Mouse (Mus musculus): Measurements from ENCODE around the gene Echs1.
"Not testable (repeated sequence)": the region's sequence is repeated elsewhere in the genome, so short reads cannot be mapped to it uniquely, and the experiment has no call there.

Echs1 gene

DNA sequence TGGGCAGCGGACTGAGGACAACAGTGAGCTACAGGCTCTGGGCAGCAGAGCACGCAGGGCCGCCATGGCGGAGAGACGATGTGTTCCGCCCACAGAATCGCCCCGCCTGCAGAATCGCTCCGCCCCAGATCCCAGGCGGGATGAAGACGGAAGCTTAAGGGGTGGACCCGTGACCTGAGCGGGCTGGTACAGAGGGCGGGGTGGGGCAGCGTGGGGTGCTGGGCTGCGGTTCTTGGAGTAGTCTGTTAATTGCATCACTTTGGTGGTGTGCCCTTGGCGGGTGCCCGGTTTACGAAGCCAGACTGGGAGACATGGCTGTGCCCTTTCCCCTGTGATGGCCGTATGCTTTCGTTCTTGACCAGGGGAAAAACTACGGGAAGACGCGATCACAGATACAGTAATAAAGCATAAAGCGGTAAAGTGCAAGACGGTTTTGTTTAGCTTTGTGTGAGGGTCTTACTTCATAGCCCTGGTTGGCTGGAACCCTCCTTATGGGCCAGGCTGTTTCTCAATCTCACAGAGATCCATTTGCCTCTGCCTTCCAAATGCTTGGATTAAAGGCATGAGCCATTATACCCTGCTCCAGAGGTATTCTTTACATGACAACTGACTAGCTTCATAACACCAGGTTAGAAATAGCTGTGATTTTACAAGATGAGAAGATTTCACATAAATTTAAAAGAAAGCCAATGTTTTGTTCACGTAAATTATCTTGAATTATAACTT, at the start of gene Echs1:
Gene Echs1, minus strand, starts transcription at position 148 of the 726 bp plus-strand sequence.
- peak; percentile 78 for DNase-seq

DNA sequence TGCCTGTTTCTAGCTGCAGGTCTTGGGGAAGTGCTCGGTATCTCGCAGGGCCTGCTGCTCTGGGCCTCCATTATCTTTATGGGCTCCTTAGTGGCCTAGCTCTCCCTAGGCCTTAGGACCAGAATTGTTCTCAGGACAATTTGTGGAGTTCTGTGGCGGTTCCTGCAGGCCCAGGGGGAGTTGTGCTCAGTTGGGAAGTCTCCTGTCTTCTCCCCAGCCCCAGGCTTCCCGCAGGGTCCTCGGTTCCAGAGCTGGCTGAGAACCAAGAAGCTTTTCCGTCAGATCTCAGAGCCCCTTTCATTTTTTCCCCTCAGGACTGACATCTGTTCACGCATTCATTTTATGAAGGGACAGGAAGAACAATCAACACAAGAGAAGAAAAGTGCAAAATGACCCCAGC, 48.4 kb upstream of the Echs1 start, which contains the start of gene Olfr522:
Gene Olfr522, minus strand, starts transcription at position 101 of the 400 bp plus-strand sequence.
- DNase-seq, result no peak

DNA sequence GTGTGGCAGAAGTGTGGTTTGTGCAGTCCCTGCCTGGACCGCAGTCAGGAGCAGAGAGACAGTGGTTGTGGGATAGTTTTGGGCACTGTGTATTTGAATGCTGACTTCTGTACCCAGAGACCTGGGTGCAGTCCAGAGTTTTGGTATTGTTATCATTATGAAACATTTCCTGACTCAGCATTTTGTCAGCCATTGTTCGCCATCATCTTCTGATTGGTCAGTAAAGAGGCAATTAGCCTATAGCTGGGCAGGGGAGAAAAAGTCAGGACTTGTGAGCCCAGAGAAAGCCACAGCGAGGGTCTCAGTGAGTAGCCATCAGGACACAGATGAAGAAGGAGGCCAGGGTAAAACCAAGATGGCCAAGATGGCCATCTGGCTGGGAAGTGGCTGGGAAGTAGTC, 44.1 kb upstream of the Echs1 start:
- no peak for DNase-seq

DNA sequence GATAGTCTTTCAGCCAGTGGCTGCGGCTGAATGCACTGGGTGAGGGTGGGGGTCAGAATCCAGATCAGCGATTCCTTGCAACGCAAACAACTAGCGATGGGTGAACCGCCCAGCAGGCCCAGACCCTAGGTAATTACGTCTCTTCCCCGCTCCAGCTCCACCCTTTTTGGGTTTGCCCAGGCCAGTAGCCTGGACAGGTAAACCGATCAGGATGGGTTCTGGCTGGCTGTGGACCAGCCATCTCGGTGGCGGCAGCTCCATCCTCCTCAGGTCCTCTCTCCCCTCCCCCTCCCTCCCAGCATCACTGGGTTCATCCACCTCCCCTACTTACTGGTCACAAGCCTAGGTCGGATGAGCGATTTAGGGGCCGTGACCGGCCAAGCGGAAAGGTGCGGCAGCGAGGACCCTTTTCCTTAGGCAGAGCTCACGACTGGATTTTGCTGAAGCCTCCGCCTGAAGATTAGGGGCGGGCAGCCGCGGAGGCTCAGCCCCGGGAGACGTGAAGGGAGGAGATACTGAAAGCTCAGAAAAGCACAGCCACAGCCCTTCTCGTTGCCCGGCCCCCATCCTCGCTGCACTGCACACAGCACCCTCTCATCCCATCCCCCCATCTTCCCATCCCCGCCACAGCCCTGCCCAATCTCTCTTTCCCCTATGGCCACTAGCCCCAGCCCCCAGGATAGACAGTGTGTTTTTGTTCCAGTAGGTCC, 38.1 kb upstream of the Echs1 start, which contains the start of gene Sprn:
Gene Sprn, minus strand, starts transcription at position 660 of the 710 bp plus-strand sequence.
- peak; percentile 72 for DNase-seq

DNA sequence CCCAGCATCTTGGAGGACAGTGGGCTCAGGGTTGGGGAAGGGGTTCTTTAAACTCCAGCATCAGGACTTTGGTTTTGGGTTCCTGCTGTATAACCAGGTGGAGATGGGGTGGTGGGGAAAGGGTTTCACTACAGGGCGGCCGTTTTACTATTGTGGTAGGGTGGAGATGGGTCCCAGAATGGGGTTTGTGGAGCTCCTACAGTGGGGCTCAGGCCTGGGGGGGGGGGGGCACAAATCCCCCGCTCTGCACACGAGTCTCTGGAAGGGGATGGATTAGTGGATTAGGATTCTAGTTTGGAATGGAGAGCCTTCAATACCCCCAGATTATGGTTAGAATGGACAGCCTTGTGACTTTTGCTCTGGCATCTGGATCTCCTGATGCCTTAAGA, 37.5 kb upstream of the Echs1 start:
- no peak for DNase-seq

DNA sequence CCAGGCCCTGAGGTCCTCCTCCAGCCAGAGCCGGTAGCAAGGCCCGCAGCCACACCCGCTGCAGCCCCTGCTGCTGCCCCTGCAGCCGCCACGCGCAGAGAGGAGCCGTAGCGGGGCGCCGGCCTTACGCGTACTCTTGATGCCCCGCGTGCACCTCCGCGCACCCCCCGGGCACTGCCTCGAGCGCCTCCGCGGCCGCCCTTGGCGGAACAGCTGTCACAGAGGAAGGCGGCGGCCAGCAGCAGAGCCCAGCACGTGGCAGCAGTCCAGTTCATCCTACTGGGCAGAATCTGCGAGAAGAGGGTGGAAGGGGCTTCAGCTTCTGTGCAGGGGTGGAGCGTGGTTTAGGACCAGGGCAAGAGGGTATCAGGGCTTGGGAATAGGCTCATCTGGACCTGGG, 37.1 kb upstream of the Echs1 start:
- peak; percentile 60 for DNase-seq

DNA sequence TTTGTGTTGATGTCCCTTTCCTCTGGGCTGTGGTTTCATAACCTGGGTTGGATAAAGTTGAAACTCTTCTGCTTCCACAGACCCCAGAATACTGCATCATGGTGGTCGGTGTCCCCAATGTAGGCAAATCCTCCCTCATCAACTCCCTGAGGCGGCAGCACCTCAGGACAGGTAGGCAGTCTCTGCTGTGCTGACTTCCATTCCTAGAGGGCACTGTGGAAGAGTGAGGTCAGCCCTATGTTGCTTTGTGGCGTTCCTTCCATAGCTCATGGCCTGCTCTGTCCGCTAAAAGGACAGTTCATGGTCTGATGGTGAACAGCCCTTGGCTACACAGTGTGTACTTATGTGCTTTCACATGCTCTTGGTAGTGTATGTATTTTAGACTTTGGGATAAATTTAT, 28.3 kb upstream of the Echs1 start:
- DNase-seq, result no peak

DNA sequence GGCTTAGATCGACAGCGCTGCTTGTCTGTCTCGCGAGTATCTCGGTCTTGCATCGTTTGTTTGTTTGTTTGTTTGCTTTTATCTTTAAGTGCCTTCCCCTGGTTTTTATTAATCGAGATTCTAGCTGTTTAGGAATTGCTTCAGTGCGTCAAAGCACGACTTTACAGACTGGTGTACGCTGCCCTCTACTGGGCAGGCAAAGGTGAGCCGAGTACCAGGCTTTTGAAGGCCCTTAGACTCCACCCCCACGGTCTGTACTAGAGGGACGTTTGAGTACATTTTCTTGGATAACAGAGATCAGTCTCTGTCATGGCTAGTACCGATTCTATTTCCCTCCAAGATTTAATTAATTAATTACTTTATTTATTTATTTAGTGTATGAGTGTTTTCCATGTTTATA, 25.1 kb upstream of the Echs1 start:
- DNase-seq, result peak; percentile 29

DNA sequence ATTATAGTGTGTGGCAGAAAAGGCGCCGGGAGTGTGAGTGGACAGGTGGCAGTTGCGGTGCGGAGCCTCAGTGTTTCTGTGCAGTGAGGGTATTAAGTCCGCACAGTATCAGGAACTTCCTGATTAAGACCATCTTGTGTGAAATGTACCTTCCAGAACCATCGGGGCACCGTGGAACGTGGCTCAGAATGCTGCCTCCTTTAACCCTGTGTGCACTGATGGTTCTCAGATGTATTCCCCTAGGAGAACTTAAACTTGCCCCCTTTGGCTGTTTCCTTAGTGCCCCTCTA, 21.7 kb upstream of the Echs1 start:
- no peak for DNase-seq

DNA sequence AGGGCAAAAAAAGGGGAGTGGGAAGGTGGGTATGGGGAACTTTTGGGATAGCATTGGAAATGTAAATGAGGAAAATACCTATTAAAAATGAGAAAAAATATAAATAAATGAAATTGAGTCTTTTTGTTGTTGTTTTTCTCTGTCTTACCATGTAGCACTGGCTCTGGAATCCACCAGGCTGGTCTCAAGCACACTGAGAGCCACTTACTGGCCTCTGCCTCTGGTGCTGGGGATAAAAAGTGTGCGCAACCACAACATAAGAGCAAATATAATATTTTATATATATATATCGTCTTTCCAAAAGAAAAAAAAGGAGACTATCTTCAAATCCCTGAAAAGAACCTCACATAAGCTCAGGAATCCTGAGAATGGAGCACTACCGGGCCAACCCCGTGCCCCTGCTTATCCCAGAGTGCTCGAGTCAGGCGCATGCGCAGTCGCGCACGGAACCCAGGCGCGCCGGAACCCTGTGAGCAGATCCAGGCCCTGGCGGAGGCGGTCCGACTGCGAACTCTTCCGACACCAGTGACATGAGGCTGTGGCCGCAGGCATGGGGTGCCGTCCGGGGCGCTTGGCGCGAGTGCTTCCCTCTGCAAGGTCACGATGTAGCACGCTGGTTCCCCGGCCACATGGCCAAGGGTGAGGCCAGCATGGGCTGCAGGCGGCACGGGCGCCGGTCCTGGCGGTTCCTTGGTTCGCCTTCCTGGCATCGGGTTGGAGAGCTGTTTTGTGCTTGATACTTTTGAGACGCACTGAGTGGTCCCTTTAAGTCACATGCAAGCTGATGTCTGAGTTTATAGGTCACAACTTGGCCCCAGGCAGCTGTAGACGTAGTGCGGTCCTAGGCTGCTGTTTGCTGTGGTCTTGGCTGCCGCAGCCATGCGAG, 21.1 kb upstream of the Echs1 start, which contains the start of gene Mtg1:
Gene Mtg1, plus strand, starts transcription at position 430 of the 886 bp plus-strand sequence.
- DNase-seq, result peak; percentile 99

DNA sequence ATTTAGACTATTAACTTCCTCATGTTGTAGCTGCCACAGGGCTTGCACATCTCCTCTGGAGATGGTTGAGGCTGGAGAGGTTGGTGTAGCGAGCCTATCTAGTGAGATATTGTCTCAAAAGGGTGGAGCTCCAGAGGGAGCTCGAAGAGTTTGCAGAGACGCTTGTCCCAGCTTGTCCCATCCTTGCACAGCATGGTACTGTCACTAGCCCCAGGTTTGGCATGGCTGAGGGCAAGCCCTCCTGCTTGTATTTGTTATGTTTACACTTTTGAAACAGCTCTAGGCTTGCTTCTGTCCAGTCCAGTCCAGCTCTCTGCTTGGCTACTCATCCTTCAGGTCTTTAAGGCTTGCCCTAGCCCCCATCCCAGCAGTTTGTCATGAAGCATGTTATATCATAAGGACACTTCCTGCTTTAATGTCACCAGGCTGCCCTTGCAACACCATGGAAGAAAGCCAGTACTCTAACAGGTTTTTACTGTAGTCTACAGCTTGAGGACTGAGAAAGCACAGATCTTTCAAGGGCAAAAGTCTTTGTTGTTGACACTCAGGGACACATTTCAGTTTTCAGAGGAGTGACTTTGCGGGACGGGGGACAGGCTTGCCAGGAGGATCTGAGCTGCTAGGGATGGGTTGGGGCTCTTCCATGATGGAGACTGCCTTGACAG, 19.0 kb upstream of the Echs1 start:
- DNase-seq, result no peak

DNA sequence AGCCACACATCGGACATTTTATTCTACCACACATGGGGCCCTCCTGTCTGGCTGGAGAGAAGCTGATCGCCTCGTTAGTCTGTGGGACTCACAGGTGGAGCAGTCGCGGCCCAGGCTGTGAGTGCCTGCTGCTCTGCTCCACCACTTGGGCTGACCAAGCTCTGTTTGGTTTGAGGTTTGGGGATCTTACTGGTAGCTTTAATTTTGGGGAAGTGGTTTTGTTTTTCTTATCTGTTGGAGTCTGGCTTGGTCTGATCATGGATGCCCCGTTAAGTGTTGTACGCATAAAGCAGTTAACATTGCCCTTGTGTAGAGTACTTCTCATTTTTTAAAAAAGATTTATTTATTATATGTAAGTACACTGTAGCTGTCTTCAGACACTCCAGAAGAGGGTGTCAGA, 17.8 kb upstream of the Echs1 start:
- DNase-seq, result not testable (repeated sequence)

DNA sequence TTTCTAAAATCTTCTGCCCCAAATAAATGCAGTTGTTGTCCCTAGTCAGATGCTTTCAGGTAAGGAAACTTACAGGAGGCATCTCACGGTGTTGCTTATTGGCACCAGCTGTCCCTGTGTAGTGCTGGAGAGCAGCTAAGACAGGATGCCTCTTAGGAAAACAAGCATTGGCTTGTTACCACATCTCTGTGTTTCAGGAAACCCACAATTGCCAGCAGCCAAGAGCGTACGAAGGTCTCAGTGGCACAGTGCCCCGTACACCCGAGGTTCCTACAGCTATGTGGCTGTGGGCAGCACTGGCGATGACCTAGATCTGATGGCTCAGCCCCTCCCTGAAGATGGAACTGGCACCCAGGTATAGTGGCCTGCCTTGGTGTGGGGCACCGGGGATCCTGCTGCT, 15.9 kb upstream of the Echs1 start:
- not testable (repeated sequence) for DNase-seq

DNA sequence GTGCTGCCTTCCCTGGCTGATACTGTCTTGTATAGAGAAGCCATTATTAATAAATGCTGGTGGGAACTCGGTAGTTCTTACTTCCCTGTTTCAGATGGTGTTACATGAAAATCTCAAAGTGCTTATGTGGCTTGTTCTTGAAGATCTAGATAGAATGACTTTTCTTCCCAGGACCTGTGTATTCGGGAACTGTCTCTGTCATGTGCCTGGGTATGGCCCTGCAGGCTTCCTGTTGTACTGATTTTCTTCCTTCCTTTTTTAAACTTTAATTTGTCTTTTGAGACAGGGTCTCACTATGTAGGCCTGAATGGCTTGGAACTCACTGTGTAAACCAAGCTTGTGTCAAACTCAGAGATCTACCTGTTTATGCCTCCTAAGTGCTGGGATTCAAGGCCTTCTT, 11.6 kb upstream of the Echs1 start:
- no peak for DNase-seq

DNA sequence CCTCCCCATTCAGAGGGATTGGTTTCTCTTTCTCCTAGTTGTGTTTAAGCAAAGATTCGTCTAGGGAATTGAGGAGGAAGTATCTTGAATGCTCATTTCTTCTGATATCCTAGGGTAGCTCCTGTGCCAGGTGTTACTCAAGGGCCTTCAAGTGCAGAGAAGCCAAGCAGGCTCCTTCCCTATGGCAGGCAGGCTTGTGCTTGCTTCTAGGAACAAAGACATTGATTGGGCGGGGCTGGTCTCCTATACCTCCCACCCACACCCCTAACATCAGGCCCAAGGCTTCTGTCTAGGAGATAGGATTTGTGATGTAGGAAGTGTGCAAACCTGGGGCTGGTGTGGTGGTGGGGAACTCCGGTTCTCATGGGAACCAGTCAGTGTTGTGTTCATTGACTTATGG, 10.7 kb upstream of the Echs1 start:
- DNase-seq, result no peak

DNA sequence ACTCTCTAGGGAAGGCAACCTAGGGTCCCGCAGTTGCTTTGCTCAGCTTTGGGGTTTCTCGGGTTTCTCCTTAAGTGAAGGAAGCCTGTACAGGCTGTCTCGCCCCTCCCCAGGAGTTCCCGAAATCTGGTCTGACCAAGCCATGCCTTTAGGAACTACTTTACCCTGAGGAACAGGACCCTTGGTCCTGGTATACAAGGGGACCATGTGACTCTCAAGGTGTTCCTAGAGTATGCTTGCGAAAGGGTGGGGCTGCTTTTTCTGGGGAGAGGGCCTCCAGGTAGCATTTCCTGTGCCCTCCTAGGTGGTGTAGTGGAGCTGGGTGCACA, 9.7 kb upstream of the Echs1 start:
- DNase-seq, result no peak

DNA sequence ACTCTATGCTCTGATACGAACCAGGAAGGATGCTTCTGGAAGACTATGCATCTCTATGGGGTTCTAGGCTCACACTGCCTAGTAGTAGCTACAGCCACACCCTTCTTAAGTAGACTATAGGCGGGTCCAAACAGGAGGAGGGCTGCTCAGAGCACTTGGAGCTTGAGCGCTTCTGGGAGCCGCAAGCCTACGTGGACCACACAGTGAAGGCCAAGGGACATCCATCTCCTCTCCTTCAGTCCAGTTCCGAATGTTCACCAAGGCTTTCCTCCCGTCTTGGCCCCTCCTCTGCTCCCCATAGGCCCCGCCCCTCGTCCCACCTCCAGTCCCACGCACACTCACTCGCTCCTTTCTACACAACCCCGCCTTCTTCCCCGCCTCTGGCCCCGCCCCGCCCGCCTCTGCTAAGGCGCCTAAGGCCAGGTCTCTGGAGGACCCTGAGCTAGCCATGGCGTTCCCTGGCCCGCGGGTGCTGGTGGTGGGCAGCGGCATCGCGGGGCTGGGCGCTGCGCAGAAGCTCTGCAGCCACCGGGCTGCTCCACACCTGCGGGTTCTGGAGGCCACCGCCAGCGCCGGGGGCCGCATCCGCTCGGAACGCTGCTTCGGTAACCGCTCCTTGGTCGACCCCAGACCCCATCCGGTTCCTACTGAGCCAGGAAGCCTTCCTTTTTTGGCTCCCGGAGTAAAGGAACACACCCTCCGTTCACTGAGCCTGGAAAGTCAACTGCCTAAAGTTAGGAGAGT, 9.2 kb upstream of the Echs1 start:
- DNase-seq, result peak; percentile 84

DNA sequence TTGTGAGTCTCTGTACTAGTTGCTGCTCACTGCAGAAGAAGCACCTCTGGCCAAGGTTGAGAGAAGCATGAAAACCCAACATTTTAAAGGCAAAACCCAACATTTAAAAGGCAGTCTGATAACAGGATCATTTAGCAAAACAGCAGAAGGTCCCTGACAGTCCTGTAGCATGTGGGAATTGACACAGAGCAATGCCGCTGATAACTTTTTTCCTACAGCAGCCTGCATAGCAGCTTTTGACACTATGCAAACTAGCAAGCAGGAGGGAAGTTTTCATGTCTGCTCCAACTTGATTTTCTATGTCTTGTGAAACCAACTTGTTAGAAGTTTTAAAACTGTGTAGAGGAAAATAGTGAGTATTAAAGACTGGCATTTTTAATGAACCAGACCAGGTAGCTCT, 8.1 kb upstream of the Echs1 start:
- no peak for DNase-seq

DNA sequence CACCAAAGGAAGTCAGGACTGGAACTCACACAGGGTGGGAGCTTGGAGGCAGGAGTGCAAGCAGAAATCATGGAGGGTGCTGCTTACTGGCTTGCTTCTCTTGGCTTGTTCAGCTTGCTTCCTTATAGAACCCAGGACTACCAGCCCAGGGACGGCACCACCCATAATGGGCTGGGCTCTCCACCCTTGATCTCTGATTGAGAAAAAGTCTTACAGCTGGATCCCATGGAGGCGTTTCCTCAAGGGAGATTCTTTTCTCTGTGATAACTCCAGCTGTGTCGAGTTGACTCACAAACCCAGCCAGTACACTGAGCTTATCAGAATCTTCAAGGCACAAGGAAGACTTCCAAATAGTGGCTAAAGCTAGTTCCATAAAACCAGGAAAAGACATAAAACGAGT, 6.5 kb upstream of the Echs1 start:
- DNase-seq, result no peak

DNA sequence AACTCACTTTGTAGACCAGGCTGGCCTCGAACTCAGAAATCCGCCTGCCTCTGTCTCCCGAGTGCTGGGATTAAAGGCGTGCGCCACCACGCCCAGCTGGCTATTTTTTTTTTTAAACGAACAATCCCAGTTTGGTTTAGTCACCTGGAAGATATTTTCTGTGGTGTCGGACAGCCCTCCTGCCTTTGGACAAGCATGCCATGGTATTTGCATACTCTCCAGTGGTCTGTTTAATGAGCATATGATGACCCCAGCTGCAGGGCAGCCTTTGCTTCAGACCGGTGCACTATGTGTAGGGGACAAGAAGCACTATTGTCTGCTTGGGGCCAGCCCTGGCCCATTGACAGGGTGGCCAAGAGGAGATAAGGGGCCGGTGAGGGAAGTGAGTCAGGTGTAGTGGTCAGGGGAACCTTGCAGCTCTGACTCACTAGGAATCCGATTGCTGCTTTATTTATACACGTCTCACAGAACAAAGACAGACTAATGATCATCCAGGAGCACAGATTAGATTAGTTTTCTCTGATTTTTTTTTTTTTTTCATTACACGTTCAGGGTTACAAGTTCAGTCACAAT, 5.1 kb upstream of the Echs1 start:
- no peak for DNase-seq

DNA sequence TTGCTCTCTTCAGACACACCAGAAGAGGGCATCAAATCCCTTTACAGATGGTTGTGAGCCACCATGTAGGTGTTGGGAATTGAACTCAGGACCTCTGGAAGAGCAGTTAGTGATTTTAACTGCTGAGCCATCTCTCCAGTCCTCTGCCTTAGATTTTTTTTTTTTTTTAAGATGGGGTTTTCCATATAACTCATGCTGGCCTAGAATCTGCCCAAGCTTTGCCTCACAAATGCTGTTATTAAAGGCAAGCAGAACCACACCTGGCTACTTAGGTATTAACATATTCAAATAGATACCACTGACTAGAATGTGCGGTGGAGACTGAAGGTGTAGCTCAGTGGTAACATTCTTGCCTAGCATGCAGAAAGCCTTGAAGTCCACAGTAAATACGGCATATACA, 4.2 kb upstream of the Echs1 start:
- no peak for DNase-seq
